Mouse (Mus musculus) induced T-regulatory cell, adult 2 months (primary cell): ENCODE data around the gene Mrpl33.

Experiments
- DNase-seq: peaks from one replicate; pipeline ENCODE4 v3.0.0-alpha.2; 2012; ENCODE audit warnings: low read depth

The Mrpl33 gene

GRCm38 (mm10) chr5:31698931-31699330 is 102.2 kb downstream of the Mrpl33 start:
- DNase-seq, result no peak

- DNase-seq, result peak; percentile 57
These were observed 102.7 kb downstream of the Mrpl33 start for GRCm38 (mm10) chr5:31699397-31699796.

- DNase-seq, result no peak
These were observed 108.2 kb downstream of the Mrpl33 start for GRCm38 (mm10) chr5:31704971-31705370.

GRCm38 (mm10) chr5:31706826-31707225 is 110.1 kb downstream of the Mrpl33 start:
- DNase-seq, result no peak

- DNase-seq, result peak; percentile 58
These were observed 112.7 kb downstream of the Mrpl33 start for GRCm38 (mm10) chr5:31709389-31709788.

- peak; percentile 57 for DNase-seq
These were observed 116.6 kb downstream of the Mrpl33 start for GRCm38 (mm10) chr5:31713280-31713711.

- no peak for DNase-seq
These were observed 117.1 kb downstream of the Mrpl33 start for GRCm38 (mm10) chr5:31713841-31714264.
